Mouse (Mus musculus): ENCODE measurements around the gene Cap2. TPM values are rescaled to one million over a fixed set of nuclear protein-coding genes. Genes with fewer than 3 reads are reported as not detected.

Cap2 gene
- polyA plus RNA-seq, 1 experiment, result 159 TPM

GRCm38 (mm10) chr13:46674601-46675000, 173.0 kb downstream of the Cap2 start:
- no peak for DNase-seq (ENCODE audit: extremely low spot score in 1 of 2, low spot score in 1 of 2)

- no peak for DNase-seq (ENCODE audit: extremely low spot score in 1 of 2, low spot score in 1 of 2)
These were observed 176.1 kb downstream of the Cap2 start for GRCm38 (mm10) chr13:46677721-46678120.

- DNase-seq (ENCODE audit: extremely low spot score in 1 of 2, low spot score in 1 of 2), result no peak
These were observed 181.3 kb downstream of the Cap2 start for GRCm38 (mm10) chr13:46682921-46683320.

- DNase-seq (ENCODE audit: extremely low spot score in 1 of 2, low spot score in 1 of 2), result no peak
These were observed 181.7 kb downstream of the Cap2 start for GRCm38 (mm10) chr13:46683370-46683769.

- no peak for DNase-seq (ENCODE audit: extremely low spot score in 1 of 2, low spot score in 1 of 2)
These were observed 189.1 kb downstream of the Cap2 start for GRCm38 (mm10) chr13:46690559-46691241.

- DNase-seq (ENCODE audit: extremely low spot score in 1 of 2, low spot score in 1 of 2), result no peak
These were observed 193.8 kb downstream of the Cap2 start for GRCm38 (mm10) chr13:46695296-46695908.

- DNase-seq (ENCODE audit: extremely low spot score in 1 of 2, low spot score in 1 of 2), result no peak
These were observed 194.3 kb downstream of the Cap2 start for GRCm38 (mm10) chr13:46695932-46696331.

GRCm38 (mm10) chr13:46696788-46697187, 195.1 kb downstream of the Cap2 start:
- DNase-seq (ENCODE audit: extremely low spot score in 1 of 2, low spot score in 1 of 2), result no peak

- DNase-seq (ENCODE audit: extremely low spot score in 1 of 2, low spot score in 1 of 2), result no peak
These were observed 197.7 kb downstream of the Cap2 start for GRCm38 (mm10) chr13:46699372-46699771.

Other genes with a start within 250 kb of the Cap2 start
- 0.08 TPM in 1 of 2 replicates, not detected in the other for gene Stmnd1, start 228.1 kb upstream of the Cap2 start, polyA plus RNA-seq (2012; rRNA removed)
- 12.4 and 13.4 TPM in 2 replicates for gene Rbm24, start 83.4 kb upstream of the Cap2 start, polyA plus RNA-seq (2012; rRNA removed)
- gene Fam8a1, start 167.7 kb downstream of the Cap2 start, polyA plus RNA-seq (2012; rRNA removed), result 45.1 and 45.5 TPM in 2 replicates
- 32.1 and 33.8 TPM in 2 replicates for gene Nup153, start 226.1 kb downstream of the Cap2 start, polyA plus RNA-seq (2012; rRNA removed)